Mouse (Mus musculus) forebrain, postnatal 0 days (tissue): ENCODE measurements around the gene Grip2. TPM values are rescaled to one million over a fixed set of nuclear protein-coding genes. Genes with fewer than 3 reads are reported as not detected.

Source experiments
- ATAC-seq: fragments of 200-750 bp; cut with Nextera tagmentation; 2 replicates; pipeline ENCODE4 v1.8.0; 2017; ENCODE audit warnings: mild to moderate bottlenecking, moderate library complexity
- DNase-seq: peaks from one replicate; pipeline ENCODE4 v3.0.0-alpha.2; 2015
- H3K27ac ChIP-seq: fragments of 300-500 bp; sonication (generic); 2 replicates; pipeline ENCODE4 v1.5.1; 2014; ENCODE audit warnings: low read depth, mild to moderate bottlenecking, antibody characterized with exemption, low read length, moderate library complexity, mixed read lengths
- H3K27me3 ChIP-seq: fragments of 300-500 bp; sonication (generic); 2 replicates; pipeline ENCODE4 v1.6.1; 2014; ENCODE audit warnings: mild to moderate bottlenecking, low read length, mixed read lengths; ENCODE audit not compliant: insufficient read depth
- H3K36me3 ChIP-seq: fragments of 300-500 bp; sonication (generic); 2 replicates; pipeline ENCODE4 v1.6.1; 2014; ENCODE audit warnings: mild to moderate bottlenecking, moderate library complexity; ENCODE audit not compliant: insufficient read depth
- H3K4me1 ChIP-seq: fragments of 300-500 bp; sonication (generic); 2 replicates; pipeline ENCODE4 v1.6.1; 2014; ENCODE audit warnings: antibody characterized with exemption; ENCODE audit not compliant: insufficient read depth
- H3K4me2 ChIP-seq: fragments of 300-500 bp; sonication (generic); 2 replicates; pipeline ENCODE4 v1.6.1; 2014; ENCODE audit warnings: low read depth, mild to moderate bottlenecking, moderate library complexity
- H3K4me3 ChIP-seq: fragments of 300-500 bp; sonication (generic); 2 replicates; pipeline ENCODE4 v1.5.1; 2014; ENCODE audit warnings: low read depth, low read length, mixed read lengths
- H3K9ac ChIP-seq: fragments of 300-500 bp; sonication (generic); 2 replicates; pipeline ENCODE4 v1.6.1; 2014; ENCODE audit warnings: mild to moderate bottlenecking
- H3K9me3 ChIP-seq: fragments of 300-500 bp; sonication (generic); 2 replicates; pipeline ENCODE4 v1.6.1; 2016; ENCODE audit warnings: low read length
- CTCF ChIP-seq: sonication (generic); IDR thresholded peaks from 2 replicates; pipeline ENCODE4 v1.5.1; 2016; ENCODE audit warnings: antibody characterized with exemption, control low read depth, low read depth
- WGBS: fragments of 180-500 bp; shearing (Covaris S2); extraction: QIAGEN DNeasy Blood & Tissue Kit; methylation state at CpG from one replicate; pipeline ENCODE4 v1.1.7; 2014; 5-methylcytosine and 5-hydroxymethylcytosine counted together
- polyA plus RNA-seq: library from polyadenylated mRNA; unstranded; fragments of >200 nt; fragmentation: Nextera tagmentation; extraction: Ambion mirVana; gene quantifications from 2 replicates; pipeline ENCODE4 v1.2.1, GENCODE M21; 2015
- total RNA-seq: library from RNA; depleted of rRNA; stranded (reverse); fragments of >200 nt; gene quantifications from 2 replicates; pipeline ENCODE4 v1.2.3, GENCODE M21; 2014

Grip2 gene
- total and polyA plus RNA-seq, 2 experiments from 2014 or later, result 7.8 to 19.9 TPM

- DNase-seq (no peak), ATAC-seq (no peak)
- H3K27ac ChIP-seq, result no peak overlapping the region
- 0 out of 2 replicates have a peak, but pooled peaks cover 3% of the 10 kb centered on the region for H3K9me3 ChIP-seq
- TF ChIP-seq CTCF, result no peak
- H3K36me3 ChIP-seq, result peaks cover 35% of the 10 kb centered on the region
- H3K4me3 ChIP-seq, result no peak overlapping the region
- 89% methylated on average over 8 of the region's 8 CpGs for WGBS
- H3K4me1 ChIP-seq, result no peaks in the 10 kb centered on the region
- H3K9ac ChIP-seq, result no peak overlapping the region
- no peaks in the 10 kb centered on the region for H3K27me3 ChIP-seq
- H3K4me2 ChIP-seq, result no peak overlapping the region
Measured at GRCm38 (mm10) chr6:91767550-91767949, 59.5 kb downstream of the Grip2 start.

GRCm38 (mm10) chr6:91762051-91762742, 64.9 kb downstream of the Grip2 start:
- TF ChIP-seq CTCF, result peak; percentile 48; the same call in 1 of the 2 replicates
- no peak for DNase-seq
- no peak overlapping the region for H3K4me3 ChIP-seq
- H3K4me1 ChIP-seq, result no peaks in the 10 kb centered on the region
- no peak overlapping the region for H3K27ac ChIP-seq
- no peaks in the 10 kb centered on the region for H3K27me3 ChIP-seq
- 82% methylated on average over 9 of the region's 9 CpGs for WGBS
- no peaks in the 10 kb centered on the region for H3K9me3 ChIP-seq
- no peak overlapping the region for H3K4me2 ChIP-seq
- no peak overlapping the region for H3K9ac ChIP-seq
- peak; percentile 39; the same call in 1 of the 2 replicates for ATAC-seq
- peaks cover 52% of the 10 kb centered on the region for H3K36me3 ChIP-seq

- H3K4me2 ChIP-seq, result no peak overlapping the region
- no peak for TF ChIP-seq CTCF
- no peak overlapping the region for H3K27ac ChIP-seq
- ATAC-seq (no peak), DNase-seq (no peak)
- peaks cover 78% of the 10 kb centered on the region for H3K36me3 ChIP-seq
- H3K9ac ChIP-seq, result no peak overlapping the region
- H3K4me1 ChIP-seq, result no peaks in the 10 kb centered on the region
- no peaks in the 10 kb centered on the region for H3K9me3 ChIP-seq
- 86% methylated on average over 12 of the region's 12 CpGs for WGBS
- H3K27me3 ChIP-seq, result no peaks in the 10 kb centered on the region
- H3K4me3 ChIP-seq, result no peak overlapping the region
Measured at GRCm38 (mm10) chr6:91754845-91755244, 72.2 kb downstream of the Grip2 start.

- no peak for TF ChIP-seq CTCF
- 0 out of 2 replicates have a peak overlapping the region, but pooled peaks have one; percentile 40 for H3K27ac ChIP-seq
Measured at GRCm38 (mm10) chr6:91754098-91754497, 73.0 kb downstream of the Grip2 start.

GRCm38 (mm10) chr6:91752884-91753283, 74.2 kb downstream of the Grip2 start:
- Histone ChIP-seq H3K4me1 (no peaks in the 10 kb centered on the region), H3K27me3 (no peaks in the 10 kb centered on the region), H3K36me3 (peaks cover 84% of the 10 kb centered on the region), H3K4me2 (no peak overlapping the region), H3K9ac (no peak overlapping the region), H3K9me3 (no peaks in the 10 kb centered on the region), H3K4me3 (no peak overlapping the region), H3K27ac (no peak overlapping the region)
- no peak for TF ChIP-seq CTCF
- 0 out of 2 replicates have a peak, but pooled peaks have one; percentile 5 for ATAC-seq
- WGBS, result 50% methylated on average over 8 of the region's 8 CpGs
- DNase-seq, result no peak

More at GRCm38 (mm10) chr6:91754098-91754497, 73.0 kb downstream of the Grip2 start:
- 25% methylated on average over 6 of the region's 6 CpGs for WGBS
- H3K4me2 ChIP-seq, result no peak overlapping the region
- no peaks in the 10 kb centered on the region for H3K27me3 ChIP-seq
- H3K4me3 ChIP-seq, result no peak overlapping the region
- DNase-seq (no peak), ATAC-seq (no peak)
- H3K4me1 ChIP-seq, result no peaks in the 10 kb centered on the region
- peaks cover 79% of the 10 kb centered on the region for H3K36me3 ChIP-seq
- no peak overlapping the region for H3K9ac ChIP-seq
- H3K9me3 ChIP-seq, result no peaks in the 10 kb centered on the region

- ATAC-seq (peak; percentile 42; the same call in 1 of the 2 replicates), DNase-seq (no peak)
- Histone ChIP-seq H3K36me3 (peaks cover 82% of the 10 kb centered on the region), H3K27ac (no peak overlapping the region), H3K4me3 (no peak overlapping the region), H3K9ac (no peak overlapping the region), H3K4me1 (no peaks in the 10 kb centered on the region), H3K4me2 (no peak overlapping the region), H3K27me3 (no peaks in the 10 kb centered on the region), H3K9me3 (no peaks in the 10 kb centered on the region)
- WGBS, result 78% methylated on average over 3 of the region's 3 CpGs
- TF ChIP-seq CTCF, result peak; percentile 63
Measured at GRCm38 (mm10) chr6:91750976-91751375, 76.1 kb downstream of the Grip2 start.

- no peaks in the 10 kb centered on the region for H3K9me3 ChIP-seq
- no peaks in the 10 kb centered on the region for H3K4me1 ChIP-seq
- H3K4me2 ChIP-seq, result no peak overlapping the region
- TF ChIP-seq CTCF, result no peak
- no peak overlapping the region for H3K9ac ChIP-seq
- 85% methylated on average over 5 of the region's 5 CpGs for WGBS
- H3K27ac ChIP-seq, result no peak overlapping the region
- peaks cover 77% of the 10 kb centered on the region for H3K36me3 ChIP-seq
- no peak for ATAC-seq
- H3K4me3 ChIP-seq, result no peak overlapping the region
- no peak for DNase-seq
- no peaks in the 10 kb centered on the region for H3K27me3 ChIP-seq
Measured at GRCm38 (mm10) chr6:91746776-91747175, 80.3 kb downstream of the Grip2 start.
